Mouse (Mus musculus) intestine, postnatal 0 days (tissue): ENCODE results near the gene Alyref. TPM values are rescaled to one million over a fixed set of nuclear protein-coding genes. Genes with fewer than 3 reads are reported as not detected.

Experiments used
- ATAC-seq: fragments of 200-750 bp; cut with Nextera tagmentation; 2 replicates; pipeline ENCODE4 v1.8.0; 2017; ENCODE audit warnings: mild to moderate bottlenecking, moderate TSS enrichment, moderate library complexity
- H3K27ac ChIP-seq: fragments of 300-500 bp; sonication (generic); 2 replicates; pipeline ENCODE4 v1.5.1; 2014; ENCODE audit warnings: mild to moderate bottlenecking, low read depth, low read length, moderate library complexity
- H3K27me3 ChIP-seq: fragments of 300-500 bp; sonication (generic); replicated peaks from 2 replicates; pipeline ENCODE4 v1.6.1; 2014; ENCODE audit warnings: low read length, mixed read lengths; ENCODE audit not compliant: control insufficient read depth, insufficient read depth
- H3K36me3 ChIP-seq: fragments of 300-500 bp; sonication (generic); 2 replicates; pipeline ENCODE4 v1.6.1; 2014; ENCODE audit warnings: mild to moderate bottlenecking, moderate library complexity; ENCODE audit not compliant: control insufficient read depth, insufficient read depth
- H3K4me1 ChIP-seq: fragments of 300-500 bp; sonication (generic); replicated peaks from 2 replicates; pipeline ENCODE4 v1.6.1; 2014; ENCODE audit warnings: antibody characterized with exemption, low read length, mixed read lengths; ENCODE audit not compliant: control insufficient read depth, insufficient read depth
- H3K4me2 ChIP-seq: fragments of 300-500 bp; sonication (generic); replicated peaks from 2 replicates; pipeline ENCODE4 v1.6.1; 2014; ENCODE audit warnings: low read depth, mild to moderate bottlenecking, moderate library complexity
- H3K4me3 ChIP-seq: fragments of 300-500 bp; sonication (generic); 2 replicates; pipeline ENCODE4 v1.5.1; 2014; ENCODE audit warnings: low read depth, low read length
- H3K9ac ChIP-seq: fragments of 300-500 bp; sonication (generic); 2 replicates; pipeline ENCODE4 v1.6.1; 2014; ENCODE audit warnings: mild to moderate bottlenecking, low read depth, low read length
- H3K9me3 ChIP-seq: fragments of 300-500 bp; sonication (generic); 2 replicates; pipeline ENCODE4 v1.6.1; 2016; ENCODE audit warnings: mixed run types; ENCODE audit not compliant: control insufficient read depth
- CTCF ChIP-seq: sonication (generic); IDR thresholded peaks from 2 replicates; pipeline ENCODE4 v1.5.1; 2016; ENCODE audit warnings: low read depth, mild to moderate bottlenecking, control low read depth, antibody characterized with exemption, moderate library complexity
- WGBS: fragments of 180-500 bp; shearing (Covaris S2); extraction: QIAGEN DNeasy Blood & Tissue Kit; methylation state at CpG from one replicate; pipeline ENCODE4 v1.1.7; 2014; 5-methylcytosine and 5-hydroxymethylcytosine counted together
- polyA plus RNA-seq: library from polyadenylated mRNA; unstranded; fragments of >200 nt; fragmentation: Nextera tagmentation; extraction: Ambion mirVana; gene quantifications from 2 replicates; pipeline ENCODE4 v1.2.1, GENCODE M21; 2015

Gene Alyref
- polyA plus RNA-seq, 1 experiment from 2014 or later: 226 TPM

DNA sequence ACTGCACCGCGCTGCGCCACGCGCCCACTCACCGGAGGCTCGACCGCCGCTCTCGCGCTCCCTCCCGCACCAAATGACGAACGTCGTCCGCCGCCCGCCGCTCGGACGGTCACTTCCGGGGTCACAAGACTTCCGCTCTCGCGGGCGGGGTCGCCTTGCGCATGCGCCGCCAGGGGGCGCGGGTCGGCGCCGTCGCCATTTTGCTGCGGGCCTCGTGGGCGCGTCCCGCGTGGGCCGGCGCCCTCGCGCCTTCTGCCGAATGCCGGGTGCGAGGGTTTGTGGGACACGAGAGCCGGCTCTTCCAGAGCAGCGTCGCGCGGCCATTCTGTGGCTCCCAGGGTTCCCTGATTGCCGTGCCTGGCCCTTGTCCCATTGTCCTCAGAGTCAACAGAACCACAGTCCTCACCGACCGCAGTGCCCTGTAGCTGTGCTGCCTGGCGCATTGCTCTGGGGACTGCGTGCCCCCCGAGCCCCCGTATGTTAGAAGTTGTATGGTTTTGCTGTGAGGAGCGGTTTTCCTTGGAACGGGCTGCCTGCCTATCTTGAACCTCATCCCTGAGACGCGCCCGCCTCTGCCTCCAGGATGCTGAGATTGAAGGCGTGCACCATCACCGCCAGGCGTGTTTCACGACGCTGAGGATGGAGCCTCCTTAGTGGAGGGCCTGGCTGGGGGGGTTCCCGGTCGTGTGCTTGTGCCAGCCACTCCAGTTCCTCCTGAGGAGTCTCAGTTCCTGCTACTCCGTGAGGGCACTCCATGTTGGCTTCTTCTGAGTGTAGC lies 16.5 kb downstream of the Alyref start, which contains the start of gene Arhgdia:
Arhgdia (minus strand) TSS at position 135 of the 778 bp plus-strand sequence.
- ATAC-seq: peak; percentile 46
- Histone ChIP-seq H3K4me3 (peak within 1 kb of the TSS; percentile 85), H3K9me3 (no peaks in the 10 kb centered on the region), H3K27ac (peak within 1 kb of the TSS; percentile 99), H3K9ac (peak within 1 kb of the TSS; percentile 100), H3K36me3 (peaks cover 34% of the 10 kb centered on the region), H3K4me1 (peaks cover 18% of the 10 kb centered on the region; the same call in 1 of the 2 replicates), H3K4me2 (peak within 1 kb of the TSS; percentile 86), H3K27me3 (no peaks in the 10 kb centered on the region)
- TF ChIP-seq CTCF: peak; percentile 74
- 3% methylated on average over 71 of the region's 75 CpGs for WGBS

DNA sequence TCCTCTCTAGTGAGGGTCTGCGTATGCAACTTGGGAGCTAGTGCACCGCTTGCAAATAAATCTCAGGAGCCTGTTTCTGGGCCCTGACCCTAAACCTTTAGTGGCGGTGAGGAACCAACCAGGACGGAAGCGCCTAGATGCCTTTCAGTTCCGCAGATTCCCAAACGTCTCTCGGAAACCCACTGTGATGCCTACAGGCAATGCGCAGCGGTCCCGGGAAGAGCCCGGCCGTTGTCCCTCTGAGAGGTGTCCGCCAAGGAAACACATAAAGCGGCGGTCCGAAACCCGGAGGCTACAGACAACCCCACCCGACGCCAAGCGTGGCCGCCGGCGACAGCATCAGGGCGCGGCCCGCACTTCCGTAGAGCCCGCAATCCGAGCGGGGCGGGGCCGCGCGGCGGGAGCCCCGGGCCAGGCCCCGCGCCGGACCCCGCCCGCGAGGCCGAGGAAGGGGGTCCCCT lies 17.3 kb downstream of the Alyref start:
- H3K4me2 ChIP-seq: peak overlapping the region; percentile 86
- H3K9me3 ChIP-seq: no peaks in the 10 kb centered on the region
- H3K4me1 ChIP-seq: peaks cover 22% of the 10 kb centered on the region; the same call in 1 of the 2 replicates
- H3K4me3 ChIP-seq: peak overlapping the region; percentile 85
- no peak for TF ChIP-seq CTCF
- peak; percentile 36 for ATAC-seq
- H3K9ac ChIP-seq: peak overlapping the region; percentile 100
- WGBS: 0% methylated on average over 28 of the region's 44 CpGs
- H3K27ac ChIP-seq: peak overlapping the region; percentile 99
- H3K27me3 ChIP-seq: no peaks in the 10 kb centered on the region
- H3K36me3 ChIP-seq: peaks cover 34% of the 10 kb centered on the region

DNA sequence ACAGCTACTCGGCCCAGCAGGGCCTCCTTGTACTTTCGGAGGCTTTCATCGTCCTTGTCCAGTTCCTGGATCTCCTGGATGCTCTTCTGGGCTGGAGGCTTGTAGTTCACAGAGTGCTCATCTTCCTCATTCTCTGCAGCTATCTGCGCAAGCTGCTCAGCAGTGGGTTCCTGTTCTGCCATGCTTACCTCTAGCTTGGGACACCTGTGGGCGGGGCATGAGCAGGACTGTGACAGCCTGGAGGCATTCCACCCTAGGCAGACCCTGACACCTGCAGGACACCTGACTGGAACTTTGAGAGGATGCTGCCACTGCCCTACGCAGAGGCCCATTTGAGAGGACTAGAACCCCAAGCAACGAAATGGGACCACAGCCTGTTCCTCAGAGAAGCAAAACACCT lies 18.0 kb downstream of the Alyref start:
- Histone ChIP-seq H3K4me2 (peak overlapping the region; percentile 86), H3K9me3 (no peaks in the 10 kb centered on the region), H3K4me3 (peak overlapping the region; percentile 85), H3K27me3 (no peaks in the 10 kb centered on the region), H3K27ac (peak overlapping the region; percentile 99), H3K36me3 (peaks cover 30% of the 10 kb centered on the region), H3K4me1 (peaks cover 22% of the 10 kb centered on the region; the same call in 1 of the 2 replicates), H3K9ac (peak overlapping the region; percentile 100)
- no peak for ATAC-seq
- no peak for TF ChIP-seq CTCF
- 40% methylated on average over 7 of the region's 7 CpGs for WGBS

DNA sequence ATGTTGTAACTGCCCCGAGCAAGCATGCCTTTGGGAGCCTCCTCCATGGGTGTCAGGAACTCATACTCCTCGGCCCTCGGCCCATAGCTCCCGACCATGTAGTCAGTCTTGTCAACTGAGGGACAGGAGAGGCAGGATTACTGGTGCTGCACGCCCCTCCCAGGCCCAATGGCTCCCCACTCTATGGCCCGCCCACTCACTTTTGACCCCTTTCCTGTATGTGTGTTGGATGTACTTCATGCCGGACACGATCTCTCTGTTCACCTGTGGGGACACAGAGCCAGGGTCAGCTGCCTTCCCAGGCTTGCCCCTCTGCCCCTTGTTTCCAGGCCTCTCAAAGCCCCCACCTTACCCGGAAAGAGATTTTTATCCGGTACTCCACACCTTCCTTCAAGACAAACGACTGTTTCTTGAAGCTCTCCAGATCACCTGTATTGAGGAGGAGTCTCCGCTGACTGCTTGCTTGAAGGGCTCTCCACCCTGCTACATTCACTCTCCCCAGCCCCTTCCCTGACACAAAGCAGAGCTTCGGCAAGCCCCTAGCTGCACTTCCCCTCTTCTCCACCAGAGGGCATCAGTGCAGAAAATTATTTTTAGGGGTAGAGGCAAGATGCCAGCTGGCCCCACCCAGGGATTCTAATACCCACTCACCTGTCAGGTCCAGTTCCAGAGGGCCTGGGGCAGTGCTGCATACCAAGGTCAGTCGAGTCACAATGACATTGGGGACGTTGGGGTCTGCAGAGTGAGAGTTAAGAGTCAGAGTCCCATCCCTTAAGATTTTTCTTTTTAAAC lies 18.7 kb downstream of the Alyref start:
- WGBS: 54% methylated on average over 15 of the region's 15 CpGs
- peak overlapping the region; percentile 100 for H3K9ac ChIP-seq
- peak overlapping the region; percentile 85 for H3K4me3 ChIP-seq
- peak overlapping the region; percentile 99 for H3K27ac ChIP-seq
- peaks cover 22% of the 10 kb centered on the region; the same call in 1 of the 2 replicates for H3K4me1 ChIP-seq
- no peak for ATAC-seq
- peaks cover 27% of the 10 kb centered on the region for H3K36me3 ChIP-seq
- no peaks in the 10 kb centered on the region for H3K9me3 ChIP-seq
- no peaks in the 10 kb centered on the region for H3K27me3 ChIP-seq
- H3K4me2 ChIP-seq: peak overlapping the region; percentile 86
- TF ChIP-seq CTCF: peak; percentile 87

DNA sequence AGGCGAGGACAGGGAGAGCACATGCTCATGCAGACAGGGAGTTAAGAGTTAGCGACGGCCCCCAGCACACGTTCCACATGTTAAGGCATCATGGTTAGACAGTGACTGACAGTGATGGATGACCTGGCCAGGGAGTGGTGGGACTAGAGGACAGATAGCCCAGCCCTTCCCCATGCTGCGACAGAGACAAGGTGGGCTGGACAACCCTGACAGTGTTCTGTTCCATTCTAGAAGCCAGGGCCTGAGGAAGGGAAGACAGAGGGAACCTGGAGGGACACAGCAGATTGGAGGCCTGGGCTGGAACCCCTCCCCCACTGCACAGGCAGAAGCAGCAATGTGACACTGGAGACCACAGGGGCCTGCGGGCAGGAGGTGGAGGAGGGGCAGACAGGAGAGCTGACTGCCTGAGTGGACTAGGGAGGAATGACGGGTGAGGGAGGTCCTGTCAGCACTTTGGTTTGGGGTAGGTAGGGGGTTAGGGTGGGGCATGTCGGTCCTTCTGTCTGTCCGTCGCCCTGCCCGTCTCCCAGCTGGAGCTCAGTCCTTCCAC lies 19.4 kb downstream of the Alyref start:
- peaks cover 27% of the 10 kb centered on the region for H3K36me3 ChIP-seq
- no peak overlapping the region for H3K9ac ChIP-seq
- no peaks in the 10 kb centered on the region for H3K27me3 ChIP-seq
- peak overlapping the region; percentile 99 for H3K27ac ChIP-seq
- ATAC-seq: no peak
- no peak for TF ChIP-seq CTCF
- WGBS: 79% methylated on average over 11 of the region's 11 CpGs
- no peaks in the 10 kb centered on the region for H3K9me3 ChIP-seq
- no peak overlapping the region for H3K4me3 ChIP-seq
- peaks cover 22% of the 10 kb centered on the region; the same call in 1 of the 2 replicates for H3K4me1 ChIP-seq
- H3K4me2 ChIP-seq: no peak overlapping the region
